13 mouse cellular contexts compared by ENCODE assay signal in the genomic region with DNA sequence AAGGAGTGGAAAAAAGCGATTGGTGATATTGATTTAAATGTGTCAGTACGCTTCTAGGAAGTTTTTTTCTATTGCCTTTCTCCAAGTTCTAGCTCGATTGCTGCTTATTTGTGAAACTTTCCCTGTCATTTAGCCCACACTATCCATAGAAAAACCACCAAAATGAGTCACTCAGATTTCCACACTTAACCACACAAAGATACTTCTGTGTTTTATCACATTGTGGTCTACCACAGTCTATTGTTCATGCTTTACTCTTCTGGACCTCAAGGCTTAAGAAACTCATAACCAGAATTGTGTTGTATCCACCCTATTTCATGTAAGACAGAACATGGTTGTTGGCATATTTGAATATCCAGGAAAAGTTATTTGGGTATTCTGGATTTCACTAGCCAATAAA.
"Had no signal": no experiment of that assay in that cellular context is flagged by ENCODE, and none has a peak within 500 bp of the region (broad histone marks: within the 10 kb centered on the region; RNA-seq: fewer than 3 reads in every experiment).

No protein-coding gene starts in this region.

- DNase-seq: kidney, postnatal 25 days; lung, adult 2 months; lung, postnatal 36 days; right cerebral cortex, postnatal 25 days; thymus, postnatal 4 days had no signal

- H3K4me3 ChIP-seq: kidney, embryonic 15.5 days; left cerebral cortex, adult 2 months; limb, embryonic 10.5 days; liver, embryonic 15.5 days; megakaryocyte, embryonic 14.5 days; midbrain, embryonic 12.5 days had no signal

- H3K4me1 ChIP-seq: kidney, embryonic 15.5 days; limb, embryonic 10.5 days; liver, embryonic 15.5 days; megakaryocyte, embryonic 14.5 days; midbrain, embryonic 12.5 days had no signal

- ATAC-seq: lung, postnatal 0 days; midbrain, embryonic 16.5 days had no signal

- H3K9ac ChIP-seq: kidney, embryonic 15.5 days; liver, embryonic 15.5 days; midbrain, embryonic 12.5 days had no signal

- H3K27me3 ChIP-seq: kidney, embryonic 15.5 days; liver, embryonic 15.5 days; megakaryocyte, embryonic 14.5 days; midbrain, embryonic 12.5 days had no signal

- H3K36me3 ChIP-seq: kidney, embryonic 15.5 days; limb, embryonic 10.5 days; liver, embryonic 15.5 days; midbrain, embryonic 12.5 days had no signal

- H3K9me3 ChIP-seq: kidney, embryonic 15.5 days; limb, embryonic 10.5 days; liver, embryonic 15.5 days; megakaryocyte, embryonic 14.5 days; midbrain, embryonic 12.5 days had no signal

- H3K27ac ChIP-seq: kidney, embryonic 15.5 days; left cerebral cortex, adult 2 months; limb, embryonic 10.5 days; liver, embryonic 15.5 days; midbrain, embryonic 12.5 days had no signal
